Mouse (Mus musculus): ENCODE results near the gene Dscam. TPM values are rescaled to one million over a fixed set of nuclear protein-coding genes. Genes with fewer than 3 reads are reported as not detected.

Gene Dscam
- polyA plus RNA-seq, 1 experiment from 2014 or later, result 0.15 TPM

GRCm38 (mm10) chr16:96671603-96672374, 498.8 kb downstream of the Dscam start:
- Histone ChIP-seq H3K27ac (no peak overlapping the region), H3K9me3 (no peaks in the 10 kb centered on the region), H3K4me2 (replicated peaks) (no peak overlapping the region), H3K9ac (no peak overlapping the region), H3K27me3 (replicated peaks) (no peaks in the 10 kb centered on the region), H3K4me3 (replicated peaks) (no peak overlapping the region), H3K4me1 (replicated peaks) (no peaks in the 10 kb centered on the region), H3K36me3 (no peaks in the 10 kb centered on the region)
- WGBS, result 58% methylated on average over 11 of the region's 11 CpGs
- no peak for ATAC-seq

GRCm38 (mm10) chr16:96669706-96670105, 500.8 kb downstream of the Dscam start:
- H3K4me3 ChIP-seq (replicated peaks), result no peak overlapping the region
- H3K27ac ChIP-seq, result no peak overlapping the region
- H3K36me3 ChIP-seq, result no peaks in the 10 kb centered on the region
- WGBS, result 56% methylated on average over 5 of the region's 5 CpGs
- H3K27me3 ChIP-seq (replicated peaks), result no peaks in the 10 kb centered on the region
- ATAC-seq, result no peak
- H3K9ac ChIP-seq, result no peak overlapping the region
- no peaks in the 10 kb centered on the region for H3K4me1 ChIP-seq (replicated peaks)
- no peak overlapping the region for H3K4me2 ChIP-seq (replicated peaks)
- H3K9me3 ChIP-seq, result no peaks in the 10 kb centered on the region

GRCm38 (mm10) chr16:96668478-96668877, 502.1 kb downstream of the Dscam start:
- H3K27me3 ChIP-seq (replicated peaks), result no peaks in the 10 kb centered on the region
- ATAC-seq, result no peak
- WGBS, result 75% methylated on average over 1 of the region's 1 CpGs
- no peak overlapping the region for H3K4me3 ChIP-seq (replicated peaks)
- H3K9me3 ChIP-seq, result no peaks in the 10 kb centered on the region
- no peak overlapping the region for H3K4me2 ChIP-seq (replicated peaks)
- H3K9ac ChIP-seq, result no peak overlapping the region
- no peaks in the 10 kb centered on the region for H3K4me1 ChIP-seq (replicated peaks)
- H3K36me3 ChIP-seq, result no peaks in the 10 kb centered on the region
- no peak overlapping the region for H3K27ac ChIP-seq

- no peak overlapping the region for H3K4me3 ChIP-seq (replicated peaks)
- H3K27ac ChIP-seq, result no peak overlapping the region
- no peaks in the 10 kb centered on the region for H3K36me3 ChIP-seq
- H3K27me3 ChIP-seq (replicated peaks), result no peaks in the 10 kb centered on the region
- 83% methylated on average over 3 of the region's 3 CpGs for WGBS
- H3K9ac ChIP-seq, result no peak overlapping the region
- H3K9me3 ChIP-seq, result no peaks in the 10 kb centered on the region
- ATAC-seq, result no peak
- no peak overlapping the region for H3K4me2 ChIP-seq (replicated peaks)
- no peaks in the 10 kb centered on the region for H3K4me1 ChIP-seq (replicated peaks)
Measured at GRCm38 (mm10) chr16:96661073-96661472, 509.5 kb downstream of the Dscam start.

- Histone ChIP-seq H3K36me3 (no peaks in the 10 kb centered on the region), H3K27me3 (replicated peaks) (no peaks in the 10 kb centered on the region), H3K9me3 (no peaks in the 10 kb centered on the region), H3K4me1 (replicated peaks) (no peaks in the 10 kb centered on the region), H3K27ac (no peak overlapping the region), H3K9ac (no peak overlapping the region), H3K4me2 (replicated peaks) (no peak overlapping the region), H3K4me3 (replicated peaks) (no peak overlapping the region)
- 66% methylated on average over 5 of the region's 5 CpGs for WGBS
- no peak for ATAC-seq
Measured at GRCm38 (mm10) chr16:96659275-96659674, 511.3 kb downstream of the Dscam start.

GRCm38 (mm10) chr16:96655548-96655947, 515.0 kb downstream of the Dscam start:
- no peaks in the 10 kb centered on the region for H3K4me1 ChIP-seq (replicated peaks)

GRCm38 (mm10) chr16:96654054-96654453, 516.5 kb downstream of the Dscam start:
- Histone ChIP-seq H3K4me1 (replicated peaks) (no peaks in the 10 kb centered on the region), H3K9me3 (no peaks in the 10 kb centered on the region), H3K27me3 (replicated peaks) (no peaks in the 10 kb centered on the region), H3K36me3 (no peaks in the 10 kb centered on the region), H3K27ac (no peak overlapping the region), H3K4me3 (replicated peaks) (no peak overlapping the region), H3K4me2 (replicated peaks) (no peak overlapping the region), H3K9ac (no peak overlapping the region)
- ATAC-seq, result no peak
- WGBS, result 88% methylated on average over 4 of the region's 4 CpGs

More at GRCm38 (mm10) chr16:96655548-96655947, 515.0 kb downstream of the Dscam start:
- 85% methylated on average over 4 of the region's 4 CpGs for WGBS
- H3K4me2 ChIP-seq (replicated peaks), result no peak overlapping the region
- H3K36me3 ChIP-seq, result no peaks in the 10 kb centered on the region
- no peak overlapping the region for H3K9ac ChIP-seq
- ATAC-seq, result no peak
- H3K9me3 ChIP-seq, result no peaks in the 10 kb centered on the region
- no peaks in the 10 kb centered on the region for H3K27me3 ChIP-seq (replicated peaks)
- H3K27ac ChIP-seq, result no peak overlapping the region
- no peak overlapping the region for H3K4me3 ChIP-seq (replicated peaks)

- ATAC-seq, result no peak
- Histone ChIP-seq H3K4me2 (replicated peaks) (no peak overlapping the region), H3K36me3 (no peaks in the 10 kb centered on the region), H3K9me3 (no peaks in the 10 kb centered on the region), H3K9ac (no peak overlapping the region), H3K4me3 (replicated peaks) (no peak overlapping the region), H3K4me1 (replicated peaks) (no peaks in the 10 kb centered on the region), H3K27ac (no peak overlapping the region), H3K27me3 (replicated peaks) (no peaks in the 10 kb centered on the region)
- 87% methylated on average over 3 of the region's 3 CpGs for WGBS
Measured at GRCm38 (mm10) chr16:96651444-96651843, 519.1 kb downstream of the Dscam start.

GRCm38 (mm10) chr16:96640101-96640500, 530.5 kb downstream of the Dscam start:
- Histone ChIP-seq H3K4me1 (replicated peaks) (no peaks in the 10 kb centered on the region), H3K4me3 (replicated peaks) (no peak overlapping the region), H3K27ac (no peak overlapping the region), H3K9ac (no peak overlapping the region), H3K9me3 (no peaks in the 10 kb centered on the region), H3K36me3 (no peaks in the 10 kb centered on the region), H3K27me3 (replicated peaks) (no peaks in the 10 kb centered on the region), H3K4me2 (replicated peaks) (no peak overlapping the region)
- 60% methylated on average over 3 of the region's 3 CpGs for WGBS
- ATAC-seq, result no peak

- 57% methylated on average over 2 of the region's 2 CpGs for WGBS
- no peak overlapping the region for H3K9ac ChIP-seq
- no peaks in the 10 kb centered on the region for H3K36me3 ChIP-seq
- H3K4me1 ChIP-seq (replicated peaks), result no peaks in the 10 kb centered on the region
- H3K27me3 ChIP-seq (replicated peaks), result no peaks in the 10 kb centered on the region
- no peak overlapping the region for H3K27ac ChIP-seq
- no peak for ATAC-seq
- no peak overlapping the region for H3K4me3 ChIP-seq (replicated peaks)
- H3K9me3 ChIP-seq, result no peaks in the 10 kb centered on the region
- H3K4me2 ChIP-seq (replicated peaks), result no peak overlapping the region
Measured at GRCm38 (mm10) chr16:96635916-96636315, 534.6 kb downstream of the Dscam start.

- H3K4me1 ChIP-seq (replicated peaks), result no peaks in the 10 kb centered on the region
- no peak overlapping the region for H3K4me3 ChIP-seq (replicated peaks)
- no peaks in the 10 kb centered on the region for H3K9me3 ChIP-seq
- no peak overlapping the region for H3K9ac ChIP-seq
- H3K36me3 ChIP-seq, result no peaks in the 10 kb centered on the region
- H3K27me3 ChIP-seq (replicated peaks), result no peaks in the 10 kb centered on the region
- H3K27ac ChIP-seq, result no peak overlapping the region
- H3K4me2 ChIP-seq (replicated peaks), result no peak overlapping the region
- ATAC-seq, result no peak
Measured at GRCm38 (mm10) chr16:96634791-96635143, 535.8 kb downstream of the Dscam start.

GRCm38 (mm10) chr16:96634097-96634790, 536.3 kb downstream of the Dscam start:
- no peak for ATAC-seq
- H3K4me3 ChIP-seq (replicated peaks), result no peak overlapping the region
- WGBS, result 78% methylated on average over 4 of the region's 4 CpGs

GRCm38 (mm10) chr16:96630241-96630640, 540.3 kb downstream of the Dscam start:
- ATAC-seq, result no peak
- WGBS, result 77% methylated on average over 7 of the region's 7 CpGs
- H3K4me3 ChIP-seq (replicated peaks), result no peak overlapping the region
- no peaks in the 10 kb centered on the region for H3K4me1 ChIP-seq (replicated peaks)
- no peaks in the 10 kb centered on the region for H3K27me3 ChIP-seq (replicated peaks)
- H3K36me3 ChIP-seq, result no peaks in the 10 kb centered on the region
- H3K9ac ChIP-seq, result no peak overlapping the region
- no peak overlapping the region for H3K27ac ChIP-seq
- no peaks in the 10 kb centered on the region for H3K9me3 ChIP-seq
- H3K4me2 ChIP-seq (replicated peaks), result no peak overlapping the region

More at GRCm38 (mm10) chr16:96634097-96634790, 536.3 kb downstream of the Dscam start:
- H3K27me3 ChIP-seq (replicated peaks), result no peaks in the 10 kb centered on the region
- no peak overlapping the region for H3K27ac ChIP-seq
- no peaks in the 10 kb centered on the region for H3K9me3 ChIP-seq
- no peaks in the 10 kb centered on the region for H3K36me3 ChIP-seq
- no peak overlapping the region for H3K4me2 ChIP-seq (replicated peaks)
- no peaks in the 10 kb centered on the region for H3K4me1 ChIP-seq (replicated peaks)
- H3K9ac ChIP-seq, result no peak overlapping the region
